Mouse (Mus musculus) hindbrain, embryonic 13.5 days (tissue): ENCODE data around the gene Gnl2. TPM values are rescaled to one million over a fixed set of nuclear protein-coding genes. Genes with fewer than 3 reads are reported as not detected.
A peak's percentile ranks its signal among the peaks of the same experiment; 100 is the strongest.

ENCODE experiments used
- ATAC-seq: fragments of 200-750 bp; cut with Nextera tagmentation; 2 replicates; pipeline ENCODE4 v1.8.0; 2017; ENCODE audit warnings: moderate TSS enrichment; ENCODE audit not compliant: low FRiP score
- H3K27ac ChIP-seq: fragments of 300-500 bp; sonication (generic); 2 replicates; pipeline ENCODE4 v1.5.1; 2015; ENCODE audit warnings: inconsistent platforms, mild to moderate bottlenecking, moderate library complexity
- H3K27me3 ChIP-seq: fragments of 300-500 bp; sonication (generic); 2 replicates; pipeline ENCODE4 v1.6.1; 2015; ENCODE audit warnings: mild to moderate bottlenecking, inconsistent platforms
- H3K36me3 ChIP-seq: fragments of 300-500 bp; sonication (generic); 2 replicates; pipeline ENCODE4 v1.6.1; 2015; ENCODE audit warnings: mild to moderate bottlenecking, inconsistent platforms
- H3K4me1 ChIP-seq: fragments of 300-500 bp; sonication (generic); replicated peaks from 2 replicates; pipeline ENCODE4 v1.6.1; 2015; ENCODE audit warnings: inconsistent platforms
- H3K4me2 ChIP-seq: fragments of 300-500 bp; sonication (generic); 2 replicates; pipeline ENCODE4 v1.6.1; 2015; ENCODE audit warnings: inconsistent platforms, mild to moderate bottlenecking, moderate library complexity
- H3K4me3 ChIP-seq: fragments of 300-500 bp; sonication (generic); 2 replicates; pipeline ENCODE4 v1.5.1; 2015; ENCODE audit warnings: mild to moderate bottlenecking, inconsistent platforms
- H3K9ac ChIP-seq: fragments of 300-500 bp; sonication (generic); 2 replicates; pipeline ENCODE4 v1.6.1; 2015; ENCODE audit warnings: mild to moderate bottlenecking, inconsistent platforms
- H3K9me3 ChIP-seq: fragments of 300-500 bp; sonication (generic); 2 replicates; pipeline ENCODE4 v1.6.1; 2016; ENCODE audit warnings: inconsistent platforms
- whole genome bisulfite sequencing: fragments of 180-500 bp; shearing (Covaris S2); methylation state at CpG from one replicate; pipeline ENCODE4 v1.1.7; 2015; 5-methylcytosine and 5-hydroxymethylcytosine counted together
- polyA plus RNA-seq: library from polyadenylated mRNA; unstranded; fragments of >200 nt; fragmentation: Nextera tagmentation; extraction: Ambion mirVana; gene quantifications from 2 replicates; pipeline ENCODE4 v1.2.1, GENCODE M21; 2015

The Gnl2 gene
- polyA plus RNA-seq, 1 experiment from 2014 or later: 90.6 TPM

GRCm38 (mm10) chr4:125008220-125008619 lies 8.2 kb upstream of the Gnl2 start:
- Histone ChIP-seq H3K9me3 (no peaks in the 10 kb centered on the region), H3K36me3 (no peaks in the 10 kb centered on the region), H3K27ac (no peak overlapping the region), H3K27me3 (peaks cover 52% of the 10 kb centered on the region), H3K4me1 (0 out of 2 replicates have a peak, but pooled peaks cover 3% of the 10 kb centered on the region), H3K4me2 (no peak overlapping the region), H3K9ac (no peak overlapping the region), H3K4me3 (no peak overlapping the region)
- 80% methylated on average over 6 of the region's 6 CpGs for WGBS
- ATAC-seq: no peak

GRCm38 (mm10) chr4:125008712-125009111 lies 7.7 kb upstream of the Gnl2 start:
- H3K27ac ChIP-seq: no peak overlapping the region
- H3K9me3 ChIP-seq: no peaks in the 10 kb centered on the region
- H3K4me3 ChIP-seq: no peak overlapping the region
- H3K27me3 ChIP-seq: peaks cover 53% of the 10 kb centered on the region
- H3K4me2 ChIP-seq: no peak overlapping the region
- ATAC-seq: no peak
- H3K9ac ChIP-seq: no peak overlapping the region
- no peaks in the 10 kb centered on the region for H3K36me3 ChIP-seq
- 73% methylated on average over 8 of the region's 8 CpGs for WGBS
- H3K4me1 ChIP-seq: 0 out of 2 replicates have a peak, but pooled peaks cover 3% of the 10 kb centered on the region

- no peaks in the 10 kb centered on the region for H3K36me3 ChIP-seq
- no peak overlapping the region for H3K27ac ChIP-seq
- no peak overlapping the region for H3K9ac ChIP-seq
- H3K27me3 ChIP-seq: peaks cover 14% of the 10 kb centered on the region
- no peak for ATAC-seq
- H3K4me1 ChIP-seq: no peaks in the 10 kb centered on the region
- H3K4me3 ChIP-seq: no peak overlapping the region
- no peak overlapping the region for H3K4me2 ChIP-seq
- 81% methylated on average over 11 of the region's 11 CpGs for WGBS
- H3K9me3 ChIP-seq: no peaks in the 10 kb centered on the region
Observed at GRCm38 (mm10) chr4:125017431-125017830, 1.0 kb downstream of the Gnl2 start.

GRCm38 (mm10) chr4:125020780-125021538 lies 4.6 kb downstream of the Gnl2 start:
- no peaks in the 10 kb centered on the region for H3K4me1 ChIP-seq
- WGBS: 34% methylated on average over 11 of the region's 11 CpGs
- no peaks in the 10 kb centered on the region for H3K36me3 ChIP-seq
- H3K4me2 ChIP-seq: no peak overlapping the region
- H3K4me3 ChIP-seq: no peak overlapping the region
- peaks cover 15% of the 10 kb centered on the region; the same call in 1 of the 2 replicates for H3K27me3 ChIP-seq
- no peak for ATAC-seq
- no peak overlapping the region for H3K9ac ChIP-seq
- no peak overlapping the region for H3K27ac ChIP-seq
- no peaks in the 10 kb centered on the region for H3K9me3 ChIP-seq

GRCm38 (mm10) chr4:125029891-125030614 lies 13.7 kb downstream of the Gnl2 start:
- Histone ChIP-seq H3K27ac (peak overlapping the region; percentile 67), H3K9ac (peak overlapping the region; percentile 90), H3K4me3 (peak overlapping the region; percentile 98), H3K27me3 (peaks cover 15% of the 10 kb centered on the region; the same call in 1 of the 2 replicates), H3K36me3 (peaks cover 6% of the 10 kb centered on the region), H3K9me3 (no peaks in the 10 kb centered on the region), H3K4me2 (peak overlapping the region; percentile 98), H3K4me1 (peaks cover 25% of the 10 kb centered on the region)
- ATAC-seq: peak; percentile 98
- WGBS: under 1% methylated on average over 50 of the region's 50 CpGs

- WGBS: 89% methylated on average over 4 of the region's 4 CpGs
- ATAC-seq: no peak
- H3K4me2 ChIP-seq: no peak overlapping the region
- no peak overlapping the region for H3K4me3 ChIP-seq
- H3K27me3 ChIP-seq: no peaks in the 10 kb centered on the region
- H3K27ac ChIP-seq: no peak overlapping the region
- peak overlapping the region; percentile 15; the same call in 1 of the 2 replicates for H3K9ac ChIP-seq
- peaks cover 23% of the 10 kb centered on the region for H3K4me1 ChIP-seq
- peaks cover 38% of the 10 kb centered on the region for H3K36me3 ChIP-seq
- no peaks in the 10 kb centered on the region for H3K9me3 ChIP-seq
Observed at GRCm38 (mm10) chr4:125034341-125034740, 18.0 kb downstream of the Gnl2 start.

- H3K36me3 ChIP-seq: peaks cover 87% of the 10 kb centered on the region
- H3K4me1 ChIP-seq: no peaks in the 10 kb centered on the region
- no peak overlapping the region for H3K4me2 ChIP-seq
- ATAC-seq: no peak
- no peak overlapping the region for H3K9ac ChIP-seq
- H3K27me3 ChIP-seq: no peaks in the 10 kb centered on the region
- H3K9me3 ChIP-seq: no peaks in the 10 kb centered on the region
- WGBS: 93% methylated on average over 7 of the region's 7 CpGs
- no peak overlapping the region for H3K4me3 ChIP-seq
- H3K27ac ChIP-seq: no peak overlapping the region
Observed at GRCm38 (mm10) chr4:125044454-125044853, 28.1 kb downstream of the Gnl2 start.

- H3K27ac ChIP-seq: no peak overlapping the region
- no peaks in the 10 kb centered on the region for H3K27me3 ChIP-seq
- 93% methylated on average over 9 of the region's 9 CpGs for whole genome bisulfite sequencing
- H3K4me1 ChIP-seq: no peaks in the 10 kb centered on the region; the same call in 1 of the 2 replicates
- no peaks in the 10 kb centered on the region for H3K9me3 ChIP-seq
- peaks cover 58% of the 10 kb centered on the region for H3K36me3 ChIP-seq
- no peak for ATAC-seq
- no peak overlapping the region for H3K4me2 ChIP-seq
- no peak overlapping the region for H3K9ac ChIP-seq
- H3K4me3 ChIP-seq: no peak overlapping the region
Observed at GRCm38 (mm10) chr4:125055385-125055784, 39.0 kb downstream of the Gnl2 start.

GRCm38 (mm10) chr4:125056476-125056875 lies 40.1 kb downstream of the Gnl2 start:
- Histone ChIP-seq H3K27me3 (no peaks in the 10 kb centered on the region), H3K36me3 (peaks cover 48% of the 10 kb centered on the region)
- WGBS: 88% methylated on average over 4 of the region's 4 CpGs

GRCm38 (mm10) chr4:125057273-125057672 lies 40.9 kb downstream of the Gnl2 start:
- H3K4me1 ChIP-seq: no peaks in the 10 kb centered on the region; the same call in 1 of the 2 replicates
- H3K27ac ChIP-seq: no peak overlapping the region
- H3K9me3 ChIP-seq: no peaks in the 10 kb centered on the region
- H3K4me3 ChIP-seq: no peak overlapping the region
- no peaks in the 10 kb centered on the region for H3K27me3 ChIP-seq
- H3K36me3 ChIP-seq: peaks cover 42% of the 10 kb centered on the region
- no peak for ATAC-seq
- no peak overlapping the region for H3K4me2 ChIP-seq
- 66% methylated on average over 3 of the region's 3 CpGs for WGBS
- H3K9ac ChIP-seq: no peak overlapping the region

More at GRCm38 (mm10) chr4:125056476-125056875, 40.1 kb downstream of the Gnl2 start:
- no peak overlapping the region for H3K9ac ChIP-seq
- H3K27ac ChIP-seq: no peak overlapping the region
- no peak overlapping the region for H3K4me2 ChIP-seq
- H3K9me3 ChIP-seq: no peaks in the 10 kb centered on the region
- ATAC-seq: no peak
- H3K4me1 ChIP-seq: no peaks in the 10 kb centered on the region; the same call in 1 of the 2 replicates
- no peak overlapping the region for H3K4me3 ChIP-seq

- Histone ChIP-seq H3K9ac (no peak overlapping the region), H3K4me3 (no peak overlapping the region), H3K27ac (no peak overlapping the region), H3K9me3 (no peaks in the 10 kb centered on the region), H3K4me1 (no peaks in the 10 kb centered on the region; the same call in 1 of the 2 replicates), H3K4me2 (no peak overlapping the region), H3K36me3 (peaks cover 35% of the 10 kb centered on the region), H3K27me3 (no peaks in the 10 kb centered on the region)
- no peak for ATAC-seq
- WGBS: 60% methylated on average over 5 of the region's 5 CpGs
Observed at GRCm38 (mm10) chr4:125058033-125058432, 41.6 kb downstream of the Gnl2 start.

- Histone ChIP-seq H3K9me3 (no peaks in the 10 kb centered on the region), H3K27ac (no peak overlapping the region), H3K4me3 (peak overlapping the region; percentile 18; the same call in 1 of the 2 replicates), H3K27me3 (peaks cover 2% of the 10 kb centered on the region; the same call in 1 of the 2 replicates), H3K36me3 (peaks cover 25% of the 10 kb centered on the region), H3K4me2 (peak overlapping the region; percentile 49), H3K4me1 (no peaks in the 10 kb centered on the region; the same call in 1 of the 2 replicates), H3K9ac (peak overlapping the region; percentile 53; the same call in 1 of the 2 replicates)
- peak; percentile 83; the same call in 1 of the 2 replicates for ATAC-seq
- 4% methylated on average over 8 of the region's 8 CpGs for WGBS
Observed at GRCm38 (mm10) chr4:125059025-125059424, 42.6 kb downstream of the Gnl2 start.
